Mouse (Mus musculus) embryo, embryonic 10 days (tissue): ENCODE data around the gene Fam229b.

Source experiments
- DNase-seq: peaks from one replicate; pipeline ENCODE4 v3.0.0-alpha.2; 2015; ENCODE audit warnings: low spot score

The Fam229b gene

GRCm38 (mm10) chr10:39137766-39138165 is 4.1 kb upstream of the Fam229b start:
- no peak for DNase-seq

- no peak for DNase-seq
Measured at GRCm38 (mm10) chr10:39121412-39121811, 12.3 kb downstream of the Fam229b start.

DNA sequence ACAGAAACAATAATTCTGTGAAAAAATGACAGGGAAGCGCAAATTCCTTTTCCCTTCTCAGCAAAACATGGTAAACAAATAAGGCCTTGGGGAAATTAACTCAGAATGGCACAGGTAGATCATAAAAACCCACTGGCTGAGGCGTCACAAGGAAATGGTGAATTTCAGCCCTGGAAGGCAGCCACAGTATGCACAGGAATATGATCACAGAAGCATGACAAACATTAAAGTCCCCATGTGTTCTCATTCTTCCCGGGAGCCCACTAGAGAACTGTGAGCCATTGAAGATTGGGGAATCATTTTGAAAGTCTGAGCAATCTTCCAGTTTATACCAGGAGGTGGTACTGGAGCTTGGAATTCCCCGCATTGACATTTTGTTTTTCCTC is 24.2 kb downstream of the Fam229b start:
- DNase-seq, result no peak

GRCm38 (mm10) chr10:39108837-39109488 is 24.8 kb downstream of the Fam229b start:
- DNase-seq, result no peak

DNA sequence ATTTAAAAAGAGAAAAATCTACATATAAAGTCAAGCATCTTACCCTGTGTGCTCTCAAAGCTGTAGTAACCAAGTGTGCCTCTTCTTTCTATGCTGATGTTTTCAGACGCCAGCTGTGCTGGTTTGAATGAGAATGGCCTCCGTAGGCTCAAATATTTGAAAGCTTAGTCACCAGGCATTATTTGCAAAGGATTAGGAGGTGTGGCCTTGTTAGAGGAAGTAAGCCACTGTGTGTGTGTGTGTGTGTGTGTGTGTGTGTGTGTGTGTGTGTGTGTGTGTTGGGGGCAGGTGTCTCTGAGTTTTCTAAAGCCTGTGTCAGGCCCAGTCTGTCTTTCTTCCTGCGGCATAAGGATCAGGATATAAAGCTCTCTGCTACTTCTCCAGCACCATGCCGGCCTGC is 26.8 kb downstream of the Fam229b start:
- DNase-seq, result peak; percentile 15

DNA sequence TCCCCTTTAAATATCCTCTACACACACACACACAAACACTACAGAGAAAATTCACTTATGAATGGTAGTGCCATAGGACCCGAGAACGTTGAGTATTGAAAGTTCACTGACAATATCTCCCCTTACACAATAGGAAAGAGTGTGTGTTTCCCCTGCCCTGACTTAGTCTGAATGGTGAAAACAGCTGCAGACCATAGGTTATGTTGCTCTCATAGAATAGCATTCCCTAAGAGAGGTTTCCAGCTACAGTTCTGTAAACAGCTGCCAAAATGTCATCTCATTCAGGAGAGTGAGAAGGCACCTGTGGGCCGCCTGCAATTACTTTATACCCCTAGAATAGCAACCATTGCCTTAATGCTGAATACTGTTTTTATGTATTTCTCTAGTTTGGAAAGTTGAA is 27.3 kb downstream of the Fam229b start:
- no peak for DNase-seq

GRCm38 (mm10) chr10:39104803-39105449 is 28.8 kb downstream of the Fam229b start:
- DNase-seq, result no peak

GRCm38 (mm10) chr10:39098746-39099145 is 35.0 kb downstream of the Fam229b start:
- no peak for DNase-seq

- no peak for DNase-seq
Measured at GRCm38 (mm10) chr10:39096981-39097380, 36.7 kb downstream of the Fam229b start.

GRCm38 (mm10) chr10:39072048-39072447 is 61.7 kb downstream of the Fam229b start:
- DNase-seq, result no peak
